Mouse (Mus musculus) layer of hippocampus, postnatal 14 days (tissue): ENCODE measurements around the gene Apex1. TPM values are rescaled to one million over a fixed set of nuclear protein-coding genes. Genes with fewer than 3 reads are reported as not detected.
"Not testable (repeated sequence)": the region's sequence is repeated elsewhere in the genome, so short reads cannot be mapped to it uniquely, and the experiment has no call there.

Experiments used
- DNase-seq, 2 experiments: peaks; one replicate each; pipeline ENCODE4 v3.0.0; 2021 to 2022; ENCODE audit warnings: low spot score in 2 of 2, mixed read lengths in 1 of 2
- total RNA-seq, 2 experiments: library from RNA; stranded (reverse); gene quantifications; 2 replicates each; pipeline ENCODE4 v1.2.3; 2021

Apex1 gene
- total RNA-seq, 2 experiments from 2014 or later = 66.3 to 71.3 TPM

GRCm38 (mm10) chr14:50925111-50925920 is 548 bp downstream of the Apex1 start:
- DNase-seq = peak in 1 of 2 experiments; percentile 28

GRCm38 (mm10) chr14:50927366-50927765 is 2.6 kb downstream of the Apex1 start:
- DNase-seq = no peak

DNA sequence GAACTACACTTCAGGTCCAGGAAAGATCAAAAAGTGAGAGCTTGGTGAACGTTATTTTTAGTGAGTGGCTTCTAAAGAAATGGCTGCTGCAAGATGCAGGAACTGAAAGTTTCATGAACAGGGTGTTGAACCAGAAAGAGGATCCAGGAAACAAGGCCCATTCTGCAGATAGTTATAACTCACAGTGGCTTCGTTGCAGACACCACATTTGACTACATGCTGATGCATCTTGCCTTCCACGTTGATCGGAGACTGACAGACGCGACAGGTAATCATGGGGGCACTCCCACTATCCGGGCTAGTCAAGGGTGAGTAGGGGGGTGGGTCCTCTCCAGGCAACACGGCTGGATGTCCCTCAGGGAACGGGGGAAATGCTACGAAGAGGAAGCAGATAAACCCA is 5.2 kb downstream of the Apex1 start:
- DNase-seq = no peak

DNA sequence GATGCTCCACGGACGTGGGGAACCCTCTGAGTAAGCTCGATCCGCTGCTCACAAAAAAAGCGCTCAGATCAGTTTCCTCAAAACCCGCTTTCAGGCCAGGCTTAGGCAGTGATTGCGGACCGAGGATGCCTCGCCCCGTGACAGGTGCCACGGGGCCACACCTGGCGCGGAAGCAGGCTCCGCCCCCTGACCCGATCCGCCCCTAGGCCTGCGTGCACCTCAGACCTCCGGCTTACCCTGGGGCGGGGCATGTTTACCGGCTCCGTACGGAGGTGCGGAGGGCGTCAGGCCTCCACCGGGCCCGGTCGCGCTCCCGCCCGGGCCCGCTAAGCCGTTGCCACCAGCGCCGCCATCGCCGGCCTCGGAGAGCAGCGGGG is 5.6 kb downstream of the Apex1 start:
- peak in 1 of 2 experiments; percentile 52 for DNase-seq

DNA sequence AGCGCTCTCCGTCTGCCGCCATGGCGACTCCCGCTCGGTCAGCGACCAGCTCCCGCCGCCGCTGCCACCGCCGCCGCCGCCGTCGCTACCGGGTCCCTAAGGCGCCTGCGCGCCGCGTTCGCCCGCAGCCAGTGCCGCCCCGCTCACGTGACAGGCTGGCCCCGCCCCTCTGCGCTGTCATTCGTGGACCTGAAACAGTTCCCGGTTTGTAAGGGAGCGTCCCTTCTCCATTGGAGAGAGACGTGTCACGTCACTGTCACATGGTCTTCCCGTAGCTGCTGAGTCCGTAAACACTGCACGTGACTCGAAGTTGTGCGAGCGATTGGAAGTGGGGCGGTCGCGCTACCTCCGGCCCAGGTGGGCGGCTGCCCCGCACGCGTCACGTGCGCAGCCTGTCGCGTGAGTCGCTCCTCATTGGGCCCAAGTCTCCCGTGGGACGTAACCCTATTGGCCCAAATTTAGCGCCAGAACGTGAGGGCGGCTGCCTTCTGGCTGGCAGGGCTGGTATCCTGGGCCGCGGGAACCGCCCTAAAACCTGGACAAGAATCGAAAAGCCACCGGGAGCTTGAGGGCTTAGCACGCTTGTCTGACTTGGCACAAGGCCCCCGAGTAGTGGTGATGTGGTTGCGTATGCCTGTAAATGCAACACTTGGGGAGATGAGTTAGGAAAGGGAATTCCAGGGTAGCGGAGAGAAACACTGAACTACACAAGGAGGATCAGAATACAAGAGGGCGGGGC is 6.2 kb downstream of the Apex1 start, which contains the start of the genes Pip4p1 and Pnp:
Pip4p1 (minus strand) TSS at position 103 of the 739 bp plus-strand sequence.
Pnp (plus strand) TSS at position 329 of the 739 bp plus-strand sequence.
- DNase-seq = peak; percentile 98 to 99

DNA sequence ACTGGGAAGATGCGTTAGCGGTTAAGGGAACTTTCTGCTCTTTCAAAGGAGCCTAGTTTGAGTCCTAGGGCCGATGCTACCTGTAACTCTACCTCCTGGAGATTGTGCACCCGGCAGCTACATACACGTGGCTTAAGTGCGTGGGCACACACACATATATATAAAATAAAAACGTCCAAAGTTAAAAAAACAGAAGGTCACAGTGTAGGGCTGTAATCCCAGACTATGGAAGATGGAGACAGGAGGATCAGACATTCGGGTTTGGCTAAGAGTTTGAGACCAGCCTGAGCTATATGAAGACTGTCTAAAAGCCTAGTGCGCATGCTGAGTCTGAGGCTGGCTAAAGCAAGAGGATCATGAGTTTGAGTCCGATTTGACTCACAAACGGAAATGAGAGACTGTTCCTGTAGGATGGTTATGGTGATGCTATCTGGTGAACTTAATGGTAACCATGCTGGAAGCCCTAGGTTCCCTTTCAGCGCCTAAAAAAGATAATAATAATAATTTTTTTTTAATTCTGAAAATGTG is 6.8 kb downstream of the Apex1 start:
- DNase-seq = no peak

- DNase-seq = no peak
These were observed 11.9 kb downstream of the Apex1 start for GRCm38 (mm10) chr14:50936649-50937048.

DNA sequence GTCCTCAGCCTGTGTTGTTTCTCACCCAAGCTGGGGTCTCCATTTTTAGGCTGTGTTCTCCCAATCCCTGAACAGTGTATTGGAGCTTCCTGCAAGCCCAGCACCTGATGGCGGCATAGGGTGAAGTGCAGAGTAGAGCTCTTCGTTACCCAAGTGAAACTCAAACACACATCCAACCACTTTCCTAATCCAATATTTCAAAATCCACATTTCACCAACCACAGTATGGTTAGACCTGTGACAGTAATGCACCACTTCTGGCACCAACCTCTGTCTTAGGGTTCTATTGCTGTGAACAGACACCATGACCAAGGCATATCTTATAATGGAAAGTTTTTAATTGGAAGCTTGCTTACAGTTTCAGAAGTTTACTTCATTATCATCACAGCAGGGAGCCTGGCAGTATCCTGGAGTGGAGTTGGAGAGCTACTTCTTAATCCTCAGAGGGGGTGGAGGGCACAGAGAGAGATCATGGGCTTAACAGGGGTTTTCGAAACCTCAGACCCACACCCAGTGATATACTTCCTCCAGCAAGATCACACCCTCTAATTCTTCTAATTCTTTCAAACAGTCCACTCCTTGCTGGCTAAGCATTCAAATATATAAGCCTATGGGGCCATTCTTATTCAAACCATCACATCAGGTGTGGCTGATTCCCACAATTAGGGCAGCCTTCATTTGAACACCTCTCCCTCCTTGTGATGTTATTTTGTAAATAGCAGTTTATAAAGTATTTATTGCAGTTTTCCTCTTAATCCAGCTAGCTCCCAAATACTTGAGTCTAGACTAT is 13.5 kb downstream of the Apex1 start:
- no peak for DNase-seq

DNA sequence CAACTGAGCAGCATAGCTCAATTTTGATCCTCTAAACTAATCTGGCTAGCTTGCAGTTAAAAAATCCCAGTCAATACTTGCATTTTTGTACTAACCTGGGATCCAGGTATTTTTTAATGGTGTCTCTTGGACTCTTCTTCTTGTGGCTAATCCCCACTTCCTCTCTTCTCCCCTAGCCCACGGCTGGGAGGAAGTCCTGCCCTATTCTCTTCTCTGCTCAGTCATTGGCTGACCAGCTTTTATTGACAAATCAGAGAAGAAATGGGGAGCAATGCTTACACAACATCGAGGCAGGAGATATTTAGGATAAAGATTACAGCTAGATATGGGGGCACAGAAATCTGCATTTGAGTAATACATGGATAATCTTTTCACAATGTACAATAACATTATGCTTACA is 14.2 kb downstream of the Apex1 start:
- DNase-seq = no peak

DNA sequence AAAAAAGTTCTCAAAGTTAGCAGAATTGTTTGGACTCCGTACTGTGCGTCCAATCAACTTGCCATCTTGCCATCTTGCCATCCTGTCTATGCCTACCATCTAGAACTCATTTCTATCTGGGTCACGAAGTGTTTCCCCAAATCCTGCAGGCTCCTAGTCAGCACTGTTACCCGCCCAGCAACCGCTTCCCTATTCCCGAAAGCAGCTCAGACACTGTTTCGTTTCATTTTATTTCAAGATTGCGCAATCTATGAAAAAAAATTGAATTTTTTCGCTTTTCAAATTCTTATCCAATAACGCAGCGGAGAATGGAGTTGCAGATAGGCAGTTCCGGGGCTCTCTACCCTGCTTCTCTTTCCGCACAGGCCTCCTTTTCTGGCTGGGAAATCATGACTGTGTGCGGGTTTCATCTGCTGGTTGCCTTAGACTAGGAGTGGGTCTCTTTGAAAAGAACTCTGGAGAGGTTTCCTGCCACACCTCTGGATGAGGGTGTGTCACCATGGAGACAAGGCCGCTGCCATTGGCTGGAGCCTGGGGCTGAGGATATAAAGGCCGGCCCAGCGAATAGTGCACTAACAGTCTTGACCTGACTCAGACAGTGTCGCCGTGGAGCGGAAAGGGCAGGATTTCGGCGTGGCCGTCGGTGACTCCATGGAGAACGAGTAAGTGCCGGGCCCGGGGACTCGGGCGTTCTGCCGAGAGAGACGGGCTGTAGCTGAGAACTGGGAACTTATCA is 19.3 kb downstream of the Apex1 start, which contains the start of gene Gm49342:
Gm49342 (plus strand) TSS at position 586 of the 736 bp plus-strand sequence.
- peak; percentile 90 to 92 for DNase-seq

- DNase-seq = not testable (repeated sequence)
These were observed 19.9 kb downstream of the Apex1 start for GRCm38 (mm10) chr14:50944668-50945033.

DNA sequence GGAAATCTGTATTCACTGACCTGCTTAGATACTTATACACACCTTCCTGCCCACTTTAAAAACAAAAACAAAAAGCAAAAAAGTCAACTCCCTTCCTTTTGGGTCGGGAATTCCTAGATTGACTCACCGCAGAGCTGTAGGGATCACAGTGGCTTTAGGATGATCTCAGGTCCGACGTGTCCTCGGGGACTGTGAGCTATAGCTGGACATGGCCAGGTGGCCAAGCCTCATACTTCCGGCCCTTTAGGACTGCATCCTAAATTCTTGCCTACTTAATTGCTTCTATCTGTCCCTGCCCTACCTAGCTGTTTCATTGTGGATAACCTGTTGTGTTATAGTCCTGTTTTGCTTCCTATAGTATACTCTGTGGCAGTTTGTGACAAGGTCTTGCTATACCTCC is 20.3 kb downstream of the Apex1 start:
- not testable (repeated sequence) for DNase-seq

- not testable (repeated sequence) for DNase-seq
These were observed 20.8 kb downstream of the Apex1 start for GRCm38 (mm10) chr14:50945526-50945925.

DNA sequence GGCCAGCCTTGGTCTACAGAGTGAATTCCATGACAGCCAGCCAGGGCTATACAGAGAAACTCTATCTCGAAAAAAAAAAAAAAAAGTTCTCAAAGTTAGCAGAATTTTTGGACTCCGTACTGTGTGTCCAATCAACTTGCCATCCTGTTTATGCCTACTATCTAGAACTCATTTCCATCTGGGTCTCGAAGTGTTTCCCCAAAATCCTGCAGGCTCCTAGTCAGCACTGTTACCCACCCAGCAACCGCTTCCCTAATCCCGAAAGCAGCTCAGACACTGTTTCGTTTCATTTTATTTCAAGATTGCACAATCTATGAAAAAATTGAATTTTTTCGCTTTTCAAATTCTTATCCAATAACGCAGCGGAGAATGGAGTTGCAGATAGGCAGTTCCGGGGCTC is 30.7 kb downstream of the Apex1 start:
- DNase-seq = no peak

DNA sequence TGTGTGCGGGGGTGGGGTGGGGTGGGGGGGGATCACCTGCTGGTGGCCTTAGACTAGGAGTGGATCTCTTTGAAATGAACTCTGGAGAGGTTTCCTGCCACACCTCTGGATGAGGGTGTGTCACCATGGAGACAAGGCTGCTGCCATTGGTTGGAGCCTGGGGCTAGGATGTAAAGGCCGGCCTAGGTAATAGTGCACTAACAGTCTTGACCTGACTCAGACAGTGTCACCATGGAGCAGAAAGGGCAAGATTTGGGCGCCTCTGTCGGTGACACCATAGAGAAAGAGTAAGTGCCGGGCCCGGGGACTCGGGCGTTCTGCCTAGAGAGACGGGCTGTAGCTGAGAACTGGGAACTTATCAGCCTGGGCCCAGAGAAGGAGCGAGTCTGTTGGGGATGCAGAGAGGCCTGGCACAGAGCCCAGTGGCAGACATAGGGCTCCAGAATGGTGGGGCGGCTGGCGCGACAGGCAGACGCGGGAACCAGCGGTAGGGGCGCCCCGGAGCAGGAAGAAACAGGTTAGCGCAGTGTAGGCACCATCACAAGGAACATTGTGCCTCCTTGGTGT is 31.3 kb downstream of the Apex1 start, which contains the start of gene Pnp2:
Pnp2 (plus strand) TSS at position 51 of the 567 bp plus-strand sequence.
- peak; percentile 50 to 64 for DNase-seq

DNA sequence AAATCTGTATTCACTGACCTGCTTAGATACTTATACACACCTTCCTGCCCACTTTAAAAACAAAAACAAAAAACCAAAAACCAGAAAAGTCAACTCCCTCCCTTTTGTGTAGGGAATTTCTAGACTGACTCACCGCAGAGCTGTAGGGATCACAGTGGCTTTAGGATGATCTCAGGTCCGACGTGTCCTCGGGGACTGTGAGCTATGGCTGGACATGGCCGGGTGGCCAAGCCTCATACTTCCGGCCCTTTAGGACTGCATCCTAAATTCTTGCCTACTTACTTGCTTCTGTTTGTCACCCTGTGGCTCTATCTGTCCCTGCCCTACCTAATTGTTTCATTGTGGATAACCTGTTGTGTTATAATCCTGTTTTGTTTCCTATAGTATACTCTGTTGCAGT is 32.0 kb downstream of the Apex1 start:
- not testable (repeated sequence) for DNase-seq

DNA sequence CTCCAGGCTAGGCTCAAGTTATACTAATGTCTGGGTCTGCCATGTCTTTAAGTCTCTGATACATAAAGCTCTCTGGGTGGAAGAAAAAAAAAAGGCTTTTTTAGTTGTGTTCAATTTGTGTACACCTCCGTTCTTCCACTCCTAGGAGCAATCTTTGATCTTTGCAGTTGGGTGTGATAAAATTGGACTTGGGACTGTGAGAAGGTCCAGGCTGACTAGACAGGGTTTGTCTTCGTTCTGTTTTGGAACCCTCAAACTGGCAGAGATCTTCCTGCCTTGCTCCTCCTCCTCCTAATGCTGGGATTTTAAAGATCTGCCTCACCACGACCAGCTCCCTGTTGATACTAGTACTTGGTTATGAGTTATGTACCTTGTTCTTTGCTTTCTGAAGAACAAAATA is 32.4 kb downstream of the Apex1 start:
- DNase-seq = not testable (repeated sequence)

DNA sequence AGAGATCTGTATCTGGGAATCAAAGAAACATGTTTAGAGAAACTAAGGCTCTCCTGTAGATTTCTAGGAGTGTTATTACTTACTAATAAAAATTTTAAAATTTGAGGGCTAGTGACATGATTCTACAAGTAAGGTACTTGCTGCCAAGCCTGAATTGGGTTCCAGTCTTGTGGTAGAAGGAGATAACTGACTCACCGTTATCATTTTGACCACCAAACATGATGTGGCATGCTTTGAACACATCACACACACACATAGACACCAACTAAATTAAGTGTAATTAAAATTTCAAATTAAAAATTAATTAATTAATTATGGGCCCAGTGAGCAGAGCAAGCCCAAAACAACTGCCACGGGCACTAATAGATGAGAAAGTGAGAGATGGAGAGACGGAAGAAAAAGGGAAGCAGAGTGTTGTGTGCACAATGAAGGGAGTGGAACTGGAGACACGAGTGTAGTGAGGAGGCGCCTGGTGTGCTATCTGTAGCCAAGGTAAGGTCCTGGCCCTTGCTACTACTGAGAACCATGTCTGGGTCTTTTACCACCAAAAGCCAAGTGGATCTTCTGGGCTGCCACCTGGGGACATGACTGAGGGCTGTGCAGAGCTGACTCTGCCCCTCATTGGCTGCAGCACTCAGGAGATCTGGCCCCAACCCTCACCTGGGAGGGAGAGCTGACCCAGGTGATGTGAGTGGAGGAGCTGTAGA is 33.7 kb downstream of the Apex1 start:
- not testable (repeated sequence) for DNase-seq
